Mouse (Mus musculus) ES-CJ7 (cell line): ENCODE data around the gene Aadacl3.

Source experiments
- DNase-seq: peaks from one replicate; pipeline ENCODE4 v3.0.0; 2011; ENCODE audit warnings: low read depth, low spot score

Aadacl3 gene

DNA sequence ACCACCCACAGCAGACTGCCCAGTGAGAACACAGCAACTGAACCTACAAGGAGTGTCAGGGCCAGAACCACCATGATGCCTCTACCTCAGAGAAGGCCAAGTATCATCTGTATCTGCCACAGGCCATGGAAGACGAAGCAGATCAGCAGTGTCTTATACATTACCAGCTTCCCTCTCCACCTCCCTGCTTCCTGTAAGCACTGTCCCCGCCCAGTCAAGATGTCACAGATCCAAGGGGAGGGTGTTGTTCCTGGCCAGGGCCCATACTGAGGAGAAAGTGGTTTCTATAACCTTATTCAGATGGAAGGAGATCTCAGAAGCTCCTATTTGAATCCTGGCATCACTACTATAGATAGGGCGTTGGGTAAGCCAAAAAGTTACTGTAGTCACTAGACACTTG is at the start of gene Aadacl3:
TSS of gene Aadacl3 (minus strand) at position 101 of the 400 bp plus-strand sequence.
- no peak for DNase-seq

GRCm38 (mm10) chr4:144506518-144506917 is 43.0 kb upstream of the Aadacl3 start:
- peak; percentile 40 for DNase-seq

GRCm38 (mm10) chr4:144493331-144493730 is 29.8 kb upstream of the Aadacl3 start:
- no peak for DNase-seq

DNA sequence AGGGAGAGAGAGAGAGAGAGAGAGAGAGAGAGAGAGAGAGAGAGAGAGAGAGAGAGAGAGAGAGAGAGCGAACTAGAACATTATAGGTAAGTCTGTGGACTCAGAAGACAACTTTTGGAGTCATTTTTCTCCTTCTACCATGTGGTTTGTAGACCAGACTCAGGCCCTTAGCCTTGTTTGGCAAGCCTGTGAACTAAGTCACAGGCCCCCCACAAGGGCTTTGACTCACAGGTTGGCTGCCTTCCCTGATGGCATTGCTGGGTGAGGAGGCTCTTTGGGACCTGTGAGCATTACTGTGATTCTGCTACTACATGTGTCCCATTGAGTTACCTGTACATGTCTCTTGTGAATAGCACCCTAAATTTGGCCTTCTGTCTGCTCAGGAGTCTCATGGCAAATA is 4.5 kb upstream of the Aadacl3 start:
- DNase-seq: no peak

DNA sequence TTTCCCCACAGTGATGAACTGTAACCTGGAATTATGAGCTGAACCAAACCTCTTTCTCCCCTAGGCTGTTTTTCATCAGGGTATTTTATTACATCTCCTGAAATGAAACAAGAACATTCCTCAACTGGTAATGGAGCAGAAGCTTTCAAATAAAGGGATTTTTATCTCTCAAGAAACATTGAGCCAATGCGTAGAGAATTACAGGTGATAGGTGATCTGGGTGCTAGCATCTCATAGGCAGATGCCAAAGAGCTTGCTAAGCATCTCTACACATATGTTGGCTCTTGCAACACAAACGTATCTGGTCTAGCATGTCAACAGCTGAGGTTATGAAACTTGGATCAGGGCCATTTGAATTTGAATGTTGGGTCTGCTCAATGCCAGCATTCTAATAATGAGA is 1.6 kb upstream of the Aadacl3 start:
- no peak for DNase-seq

DNA sequence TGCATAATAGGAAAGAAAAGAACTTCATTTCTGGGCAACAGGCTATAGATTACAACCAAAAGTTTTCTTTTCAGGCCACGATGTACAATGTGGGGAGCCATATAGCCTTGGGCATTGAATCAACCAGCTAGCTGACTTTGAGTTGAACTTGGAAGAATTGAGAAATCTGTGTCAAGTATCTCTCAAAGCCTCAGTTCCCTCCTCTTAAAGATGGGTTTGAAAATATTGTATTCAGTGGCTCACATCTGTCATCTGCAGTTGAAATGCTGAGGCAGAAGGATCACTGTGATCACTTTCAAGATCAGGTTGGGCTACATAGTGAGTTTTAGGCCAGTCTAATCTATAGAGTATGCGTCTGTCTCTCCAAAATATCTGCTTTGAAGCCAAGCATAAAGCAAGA is 10.3 kb downstream of the Aadacl3 start, which contains the start of gene Gm9944:
TSS of gene Gm9944 (minus strand) at position 101 of the 400 bp plus-strand sequence.
- DNase-seq: no peak

GRCm38 (mm10) chr4:144448546-144448945 is 15.0 kb downstream of the Aadacl3 start:
- DNase-seq: no peak

GRCm38 (mm10) chr4:144441582-144441981 is 22.0 kb downstream of the Aadacl3 start:
- DNase-seq: no peak

DNA sequence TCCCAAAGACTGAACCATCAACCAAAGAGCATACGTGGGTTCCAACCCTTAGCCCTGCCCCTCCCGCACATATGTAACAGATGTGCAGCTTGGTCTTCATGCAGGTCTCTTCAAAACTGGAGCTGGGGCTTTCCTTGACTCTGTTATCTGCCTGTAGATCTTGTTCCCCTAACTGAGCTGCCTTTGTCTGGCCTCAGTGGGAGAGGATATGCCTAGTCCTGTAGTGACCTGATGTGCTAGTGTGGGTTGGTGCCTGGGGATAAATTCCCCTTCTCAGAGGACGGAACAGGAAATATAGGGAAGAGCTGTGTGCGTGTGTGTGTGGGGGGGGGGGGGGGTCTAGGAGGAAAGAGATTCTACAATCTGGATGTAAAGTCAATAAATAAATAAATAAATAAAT is 22.5 kb downstream of the Aadacl3 start:
- no peak for DNase-seq

- DNase-seq: no peak
Measured at GRCm38 (mm10) chr4:144438672-144439071, 24.9 kb downstream of the Aadacl3 start, which contains the start of gene 1700012P22Rik. TSS of gene 1700012P22Rik (minus strand) at chr4:144438772.

DNA sequence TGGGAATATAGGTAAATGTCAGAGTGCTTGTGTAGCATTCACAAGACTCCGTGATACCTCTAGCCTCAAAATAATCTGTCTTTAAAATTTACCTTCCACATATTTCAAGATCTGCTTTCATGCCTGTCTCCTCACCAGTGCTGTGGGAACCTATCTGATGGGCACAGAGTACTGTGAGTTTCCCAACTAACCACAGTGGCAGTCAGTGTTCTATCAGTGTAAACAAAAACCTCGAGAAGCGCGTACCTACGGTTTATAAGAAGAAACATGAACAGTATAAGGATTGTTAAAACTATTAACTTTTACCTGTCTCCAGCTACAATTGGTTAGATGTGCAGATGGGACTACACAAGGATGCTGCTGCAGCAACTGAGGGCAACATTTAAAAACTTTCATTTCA is 30.3 kb downstream of the Aadacl3 start:
- DNase-seq: no peak

GRCm38 (mm10) chr4:144430723-144431122 is 32.8 kb downstream of the Aadacl3 start:
- no peak for DNase-seq

DNA sequence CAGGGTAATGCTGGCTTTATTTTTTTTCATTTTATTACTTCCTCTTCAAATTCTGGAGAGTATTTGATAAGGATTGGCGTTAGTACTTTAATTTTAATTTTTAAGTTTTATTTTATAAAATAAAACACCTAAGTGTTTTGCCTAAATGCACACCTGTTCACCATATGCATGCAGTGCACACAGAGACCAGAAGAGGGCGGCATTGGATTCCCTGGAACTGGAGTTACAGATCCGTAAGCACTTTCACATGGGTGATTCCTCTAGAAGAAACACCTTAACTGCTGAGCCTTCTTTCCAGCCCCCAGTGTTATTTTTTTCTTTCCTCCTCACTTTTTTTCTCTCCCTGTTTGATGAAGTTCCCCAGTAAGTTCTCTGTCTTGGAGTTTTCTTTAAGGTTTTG is 34.7 kb downstream of the Aadacl3 start:
- DNase-seq: peak; percentile 73

DNA sequence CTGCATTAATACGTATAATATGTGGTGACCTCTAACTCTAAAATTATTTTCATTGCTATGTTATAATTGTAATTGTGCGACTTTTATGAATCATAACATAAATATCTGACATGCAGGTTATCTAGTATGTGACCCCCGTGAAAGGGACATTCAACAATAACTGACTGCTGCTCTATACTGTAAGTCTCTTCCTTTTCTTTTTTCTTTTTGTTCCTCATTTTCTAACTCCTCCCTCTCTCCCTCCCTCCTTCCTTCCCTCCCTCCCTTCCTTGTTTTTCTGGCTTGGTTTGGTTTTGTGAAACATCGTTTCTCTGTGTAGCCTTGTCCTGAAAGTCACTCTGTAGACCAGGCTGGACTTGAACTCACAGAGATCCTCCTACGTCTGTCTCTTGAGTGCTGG is 39.0 kb downstream of the Aadacl3 start:
- no peak for DNase-seq

GRCm38 (mm10) chr4:144420644-144421043 is 42.9 kb downstream of the Aadacl3 start:
- DNase-seq: peak; percentile 71

- peak; percentile 65 for DNase-seq
Measured at GRCm38 (mm10) chr4:144408290-144408689, 55.3 kb downstream of the Aadacl3 start, which contains the start of gene Pramef12. TSS of gene Pramef12 (minus strand) at chr4:144408464.

- DNase-seq: peak; percentile 59
Measured at GRCm38 (mm10) chr4:144406261-144406660, 57.3 kb downstream of the Aadacl3 start.

- DNase-seq: peak; percentile 96
Measured at GRCm38 (mm10) chr4:144404456-144405086, 59.0 kb downstream of the Aadacl3 start.
